Mouse (Mus musculus) erythroblast, embryonic 14.5 days (primary cell): ENCODE measurements at regions not wholly inside any gene's neighbourhood (a gene's known extent, or its start where the extent isn't known, plus 50 kb on each side); places are given as distances from the start of the nearest gene placed in this dataset.

ENCODE experiments used
- H3K27me3 ChIP-seq: 2 replicates; pipeline ENCODE4 v1.6.1; 2012; ENCODE audit warnings: inconsistent platforms; ENCODE audit not compliant: control insufficient read depth
- H3K36me3 ChIP-seq: 2 replicates; pipeline ENCODE4 v1.6.1; 2012; ENCODE audit warnings: mild to moderate bottlenecking, inconsistent platforms; ENCODE audit not compliant: control insufficient read depth
- H3K4me1 ChIP-seq: 2 replicates; pipeline ENCODE4 v1.6.1; 2012; ENCODE audit warnings: inconsistent platforms; ENCODE audit not compliant: control insufficient read depth
- H3K4me3 ChIP-seq: replicated peaks from 2 replicates; pipeline ENCODE3; 2012; ENCODE audit warnings: moderate library complexity, mild to moderate bottlenecking, inconsistent platforms
- H3K9me3 ChIP-seq: 2 replicates; pipeline ENCODE4 v1.6.1; 2012; ENCODE audit warnings: low read length, inconsistent platforms, mixed read lengths; ENCODE audit not compliant: control insufficient read depth
- GATA1 ChIP-seq: IDR thresholded peaks from 2 replicates; pipeline ENCODE4 v1.6.1; 2012; ENCODE audit warnings: low read length, inconsistent platforms, mixed read lengths
- TAL1 ChIP-seq: IDR thresholded peaks from 3 replicates; pipeline ENCODE4 v1.6.1; 2012; ENCODE audit warnings: low read length, inconsistent platforms, mixed read lengths

DNA sequence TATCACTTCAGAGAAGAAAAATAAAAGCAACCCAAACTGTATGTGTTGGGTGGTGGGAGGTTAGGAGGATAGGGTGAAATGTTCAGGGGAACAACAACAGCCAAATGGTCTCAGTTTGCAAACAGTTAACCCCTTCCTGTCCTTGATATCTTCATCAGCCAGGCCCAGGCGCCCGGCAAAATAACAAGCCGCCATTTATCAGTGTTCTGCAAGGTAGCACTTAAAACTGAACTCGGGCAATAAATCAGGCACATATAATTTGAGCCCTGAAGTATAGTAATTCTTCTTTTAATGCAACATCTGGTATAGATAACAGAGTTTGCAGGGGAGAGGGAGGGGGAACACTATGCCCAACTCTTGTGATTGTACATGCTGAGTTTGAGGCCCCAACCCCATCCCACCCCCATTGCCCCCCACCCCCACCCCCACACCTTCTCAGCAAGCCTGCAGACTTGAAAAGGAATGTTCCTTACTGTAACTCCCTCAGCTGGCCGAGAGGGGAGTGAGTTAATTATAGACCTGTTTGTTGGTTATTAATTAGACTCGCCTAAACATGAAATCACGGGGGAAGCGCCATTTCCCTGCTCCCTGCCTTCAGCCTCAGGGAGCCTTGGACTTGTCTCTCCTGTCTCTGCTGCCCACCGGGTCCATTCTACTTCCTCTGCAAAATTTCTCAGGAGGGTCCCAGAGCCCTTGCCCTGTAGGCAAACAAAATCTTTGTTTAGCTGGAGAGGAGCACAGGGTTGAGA lies 223.9 kb upstream of the Usp24 start:
- Histone ChIP-seq H3K9me3 (no peaks in the 10 kb centered on the region), H3K4me1 (no peaks in the 10 kb centered on the region), H3K36me3 (no peaks in the 10 kb centered on the region), H3K4me3 (no peak overlapping the region), H3K27me3 (no peaks in the 10 kb centered on the region)
- no peak for TF ChIP-seq GATA1
- no peak for TF ChIP-seq TAL1

GRCm38 (mm10) chr4:106092676-106093070 lies 223.3 kb upstream of the Usp24 start:
- Histone ChIP-seq H3K9me3 (no peaks in the 10 kb centered on the region), H3K4me3 (no peak overlapping the region), H3K27me3 (no peaks in the 10 kb centered on the region), H3K36me3 (no peaks in the 10 kb centered on the region), H3K4me1 (no peaks in the 10 kb centered on the region)
- no peak for TF ChIP-seq GATA1
- no peak for TF ChIP-seq TAL1

DNA sequence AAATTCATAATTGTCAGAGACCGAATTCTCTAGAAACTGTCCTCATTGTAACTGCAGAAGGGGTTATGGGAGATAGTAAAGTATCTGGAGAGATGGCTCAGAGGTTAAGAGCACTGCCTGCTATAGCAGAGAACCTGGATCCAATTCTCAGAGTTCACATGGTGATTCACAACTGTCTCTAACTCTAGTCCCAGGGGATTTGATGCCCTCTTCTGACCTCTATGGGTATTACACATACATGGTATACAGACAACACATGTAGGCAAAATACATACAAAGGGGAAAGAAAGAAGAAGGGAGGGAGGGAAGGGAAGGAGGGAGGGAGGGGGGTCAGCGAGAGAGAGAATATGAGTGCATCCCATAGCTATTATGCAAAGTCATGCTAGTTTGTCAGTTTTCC lies 222.8 kb upstream of the Usp24 start:
- no peak for TF ChIP-seq GATA1
- no peak for TF ChIP-seq TAL1
- H3K9me3 ChIP-seq = no peaks in the 10 kb centered on the region
- H3K4me1 ChIP-seq = no peaks in the 10 kb centered on the region
- no peak overlapping the region for H3K4me3 ChIP-seq
- H3K36me3 ChIP-seq = no peaks in the 10 kb centered on the region
- H3K27me3 ChIP-seq = no peaks in the 10 kb centered on the region

- TF ChIP-seq TAL1 (no peak), GATA1 (no peak)
- no peaks in the 10 kb centered on the region for H3K9me3 ChIP-seq
- no peaks in the 10 kb centered on the region for H3K27me3 ChIP-seq
Observed at GRCm38 (mm10) chr4:106094882-106095556, 221.0 kb upstream of the Usp24 start.

GRCm38 (mm10) chr4:106096130-106096529 lies 219.9 kb upstream of the Usp24 start:
- no peaks in the 10 kb centered on the region for H3K4me1 ChIP-seq
- H3K4me3 ChIP-seq = no peak overlapping the region
- no peaks in the 10 kb centered on the region for H3K27me3 ChIP-seq
- no peaks in the 10 kb centered on the region for H3K9me3 ChIP-seq
- TF ChIP-seq GATA1 (no peak), TAL1 (no peak)
- H3K36me3 ChIP-seq = no peaks in the 10 kb centered on the region

More at GRCm38 (mm10) chr4:106094882-106095556, 221.0 kb upstream of the Usp24 start:
- no peaks in the 10 kb centered on the region for H3K4me1 ChIP-seq
- H3K4me3 ChIP-seq = no peak overlapping the region
- no peaks in the 10 kb centered on the region for H3K36me3 ChIP-seq

DNA sequence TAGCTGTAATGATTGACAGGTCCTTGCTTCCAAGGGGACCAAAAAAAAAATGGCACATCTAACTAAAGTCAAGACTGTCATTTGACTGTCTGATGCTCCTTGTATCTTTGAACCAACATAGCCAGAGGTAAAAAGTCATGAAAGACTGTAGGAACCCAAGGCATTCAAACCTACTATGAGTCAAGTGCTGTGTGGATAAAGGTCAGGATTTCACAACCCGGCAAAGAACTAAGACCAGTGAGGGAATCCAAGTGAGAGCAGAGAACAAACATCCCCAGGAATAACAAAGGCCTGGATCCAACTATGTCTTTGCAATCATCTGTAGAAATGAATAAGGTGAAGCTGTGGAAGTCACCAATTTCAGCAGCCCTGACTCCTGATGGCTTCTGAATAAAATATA lies 218.2 kb upstream of the Usp24 start:
- no peak for TF ChIP-seq GATA1
- TF ChIP-seq TAL1 = no peak
- H3K9me3 ChIP-seq = no peaks in the 10 kb centered on the region
- H3K36me3 ChIP-seq = no peaks in the 10 kb centered on the region
- no peaks in the 10 kb centered on the region for H3K27me3 ChIP-seq
- no peaks in the 10 kb centered on the region for H3K4me1 ChIP-seq
- no peak overlapping the region for H3K4me3 ChIP-seq

GRCm38 (mm10) chr4:106100211-106101025 lies 215.6 kb upstream of the Usp24 start:
- Histone ChIP-seq H3K4me3 (no peak overlapping the region), H3K4me1 (no peaks in the 10 kb centered on the region), H3K27me3 (no peaks in the 10 kb centered on the region), H3K36me3 (no peaks in the 10 kb centered on the region), H3K9me3 (no peaks in the 10 kb centered on the region)
- TF ChIP-seq TAL1 (no peak), GATA1 (no peak)

- Histone ChIP-seq H3K4me3 (no peak overlapping the region), H3K9me3 (no peaks in the 10 kb centered on the region), H3K36me3 (no peaks in the 10 kb centered on the region), H3K4me1 (no peaks in the 10 kb centered on the region), H3K27me3 (no peaks in the 10 kb centered on the region)
- TF ChIP-seq TAL1 (no peak), GATA1 (no peak)
Observed at GRCm38 (mm10) chr4:106101904-106102303, 214.1 kb upstream of the Usp24 start.

DNA sequence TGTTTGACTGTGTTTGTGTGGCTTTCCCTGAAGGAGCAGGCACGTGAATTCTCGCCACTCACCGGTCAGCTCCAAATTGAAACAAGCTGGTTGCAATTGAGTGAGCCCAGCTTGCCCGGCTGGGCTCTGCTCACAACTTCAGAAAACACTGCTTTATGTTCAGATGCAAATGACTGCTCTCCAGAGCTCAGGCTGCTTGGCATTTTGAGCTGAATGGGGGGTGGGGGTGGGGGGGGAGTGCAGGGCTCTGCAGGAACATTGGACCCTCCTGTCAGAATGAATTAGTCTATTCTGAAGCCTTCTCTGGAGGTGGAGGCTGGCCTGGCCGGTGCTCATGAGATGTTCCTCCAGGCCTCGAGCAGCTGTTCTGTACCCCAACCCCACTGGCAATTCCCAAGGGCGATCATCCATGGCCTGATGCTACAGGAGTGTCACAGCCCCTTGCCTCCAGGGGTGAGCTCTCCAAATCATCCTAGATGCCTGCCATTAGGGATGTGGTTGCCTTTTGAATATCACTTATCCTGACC lies 213.5 kb upstream of the Usp24 start:
- Histone ChIP-seq H3K4me1 (no peaks in the 10 kb centered on the region), H3K4me3 (no peak overlapping the region), H3K36me3 (no peaks in the 10 kb centered on the region), H3K9me3 (no peaks in the 10 kb centered on the region), H3K27me3 (no peaks in the 10 kb centered on the region)
- no peak for TF ChIP-seq GATA1
- no peak for TF ChIP-seq TAL1
